Mouse (Mus musculus): ENCODE results near the gene Bmper. TPM values are rescaled to one million over a fixed set of nuclear protein-coding genes. Genes with fewer than 3 reads are reported as not detected.
A peak's percentile ranks its signal among the peaks of the same experiment; 100 is the strongest.

Bmper gene
- polyA plus RNA-seq, 1 experiment from 2014 or later = 5.3 TPM

DNA sequence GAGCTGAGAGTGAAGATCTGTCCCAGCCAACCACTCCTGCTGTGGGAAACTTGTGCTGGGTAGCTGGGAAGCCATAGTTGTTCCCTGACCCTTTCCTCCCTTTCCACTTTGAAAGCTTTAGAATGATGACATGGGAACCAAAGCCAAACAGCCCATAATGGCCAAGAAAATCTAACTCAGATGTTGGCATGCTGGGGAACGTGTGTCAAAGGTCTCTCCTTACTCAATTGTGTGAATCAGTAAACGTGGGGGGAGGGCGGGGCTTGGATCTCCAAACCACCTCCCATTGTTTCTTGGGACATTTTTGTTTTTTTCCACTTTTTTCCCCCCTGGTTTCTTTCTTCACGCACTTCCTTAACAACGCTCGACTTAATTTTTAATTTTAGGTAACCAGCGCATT lies 40.0 kb downstream of the Bmper start:
- no peaks in the 10 kb centered on the region for H3K4me1 ChIP-seq
- no peak for ATAC-seq (ENCODE audit: low FRiP score, low read depth)
- 0 out of 2 replicates have a peak, but pooled peaks cover 4% of the 10 kb centered on the region for H3K9me3 ChIP-seq
- H3K27ac ChIP-seq (replicated peaks) = no peak overlapping the region
- WGBS = 87% methylated on average over 7 of the region's 7 CpGs
- no peak overlapping the region for H3K9ac ChIP-seq (replicated peaks)
- H3K4me2 ChIP-seq (replicated peaks) = no peak overlapping the region
- H3K27me3 ChIP-seq = no peaks in the 10 kb centered on the region
- H3K4me3 ChIP-seq = no peak overlapping the region
- H3K36me3 ChIP-seq = no peaks in the 10 kb centered on the region

- 0 out of 2 replicates have a peak, but pooled peaks cover 4% of the 10 kb centered on the region for H3K9me3 ChIP-seq
- WGBS = 94% methylated on average over 4 of the region's 4 CpGs
- no peak overlapping the region for H3K9ac ChIP-seq (replicated peaks)
- no peaks in the 10 kb centered on the region for H3K27me3 ChIP-seq
- no peaks in the 10 kb centered on the region for H3K36me3 ChIP-seq
- ATAC-seq (ENCODE audit: low FRiP score, low read depth) = no peak
- H3K4me3 ChIP-seq = no peak overlapping the region
- H3K4me2 ChIP-seq (replicated peaks) = no peak overlapping the region
- H3K4me1 ChIP-seq = 0 out of 2 replicates have a peak, but pooled peaks cover 4% of the 10 kb centered on the region
- no peak overlapping the region for H3K27ac ChIP-seq (replicated peaks)
These were observed 41.6 kb downstream of the Bmper start for GRCm38 (mm10) chr9:23264471-23264870.

GRCm38 (mm10) chr9:23268609-23269008 lies 45.7 kb downstream of the Bmper start:
- H3K9ac ChIP-seq (replicated peaks) = no peak overlapping the region
- no peaks in the 10 kb centered on the region for H3K9me3 ChIP-seq
- no peaks in the 10 kb centered on the region for H3K36me3 ChIP-seq
- peak; percentile 30; the same call in 1 of the 2 replicates for ATAC-seq (ENCODE audit: low FRiP score, low read depth)
- no peak overlapping the region for H3K4me3 ChIP-seq
- H3K27ac ChIP-seq (replicated peaks) = no peak overlapping the region
- 0 out of 2 replicates have a peak, but pooled peaks cover 4% of the 10 kb centered on the region for H3K4me1 ChIP-seq
- WGBS = 78% methylated on average over 7 of the region's 7 CpGs
- H3K4me2 ChIP-seq (replicated peaks) = no peak overlapping the region
- H3K27me3 ChIP-seq = no peaks in the 10 kb centered on the region

- no peak for ATAC-seq (ENCODE audit: low FRiP score, low read depth)
- H3K4me2 ChIP-seq (replicated peaks) = no peak overlapping the region
- no peaks in the 10 kb centered on the region for H3K27me3 ChIP-seq
- no peak overlapping the region for H3K9ac ChIP-seq (replicated peaks)
- H3K36me3 ChIP-seq = no peaks in the 10 kb centered on the region
- no peak overlapping the region for H3K27ac ChIP-seq (replicated peaks)
- H3K9me3 ChIP-seq = no peaks in the 10 kb centered on the region
- 73% methylated on average over 2 of the region's 2 CpGs for WGBS
- no peak overlapping the region for H3K4me3 ChIP-seq
- H3K4me1 ChIP-seq = 0 out of 2 replicates have a peak, but pooled peaks cover 4% of the 10 kb centered on the region
These were observed 46.2 kb downstream of the Bmper start for GRCm38 (mm10) chr9:23269087-23269486.

- no peaks in the 10 kb centered on the region for H3K9me3 ChIP-seq
- no peak overlapping the region for H3K9ac ChIP-seq (replicated peaks)
- no peak overlapping the region for H3K4me3 ChIP-seq
- H3K4me2 ChIP-seq (replicated peaks) = no peak overlapping the region
- no peaks in the 10 kb centered on the region for H3K4me1 ChIP-seq
- WGBS = 86% methylated on average over 4 of the region's 4 CpGs
- no peaks in the 10 kb centered on the region for H3K27me3 ChIP-seq
- H3K27ac ChIP-seq (replicated peaks) = no peak overlapping the region
- ATAC-seq (ENCODE audit: low FRiP score, low read depth) = no peak
- no peaks in the 10 kb centered on the region for H3K36me3 ChIP-seq
These were observed 53.4 kb downstream of the Bmper start for GRCm38 (mm10) chr9:23276244-23276643.

GRCm38 (mm10) chr9:23284940-23285460 lies 62.1 kb downstream of the Bmper start:
- Histone ChIP-seq H3K4me1 (no peaks in the 10 kb centered on the region), H3K27me3 (no peaks in the 10 kb centered on the region), H3K9me3 (no peaks in the 10 kb centered on the region), H3K4me3 (no peak overlapping the region), H3K27ac (replicated peaks) (no peak overlapping the region), H3K4me2 (replicated peaks) (no peak overlapping the region), H3K9ac (replicated peaks) (no peak overlapping the region), H3K36me3 (no peaks in the 10 kb centered on the region)
- 89% methylated on average over 4 of the region's 4 CpGs for WGBS
- ATAC-seq (ENCODE audit: low FRiP score, low read depth) = no peak

GRCm38 (mm10) chr9:23293574-23293973 lies 70.7 kb downstream of the Bmper start:
- no peaks in the 10 kb centered on the region for H3K4me1 ChIP-seq
- no peaks in the 10 kb centered on the region for H3K9me3 ChIP-seq
- ATAC-seq (ENCODE audit: low FRiP score, low read depth) = no peak
- no peak overlapping the region for H3K9ac ChIP-seq (replicated peaks)
- no peak overlapping the region for H3K4me3 ChIP-seq
- 89% methylated on average over 3 of the region's 3 CpGs for WGBS
- H3K4me2 ChIP-seq (replicated peaks) = no peak overlapping the region
- H3K36me3 ChIP-seq = no peaks in the 10 kb centered on the region
- no peak overlapping the region for H3K27ac ChIP-seq (replicated peaks)
- no peaks in the 10 kb centered on the region for H3K27me3 ChIP-seq

- Histone ChIP-seq H3K27ac (replicated peaks) (no peak overlapping the region), H3K36me3 (no peaks in the 10 kb centered on the region), H3K27me3 (no peaks in the 10 kb centered on the region), H3K9me3 (no peaks in the 10 kb centered on the region), H3K4me3 (no peak overlapping the region), H3K9ac (replicated peaks) (no peak overlapping the region), H3K4me2 (replicated peaks) (no peak overlapping the region), H3K4me1 (no peaks in the 10 kb centered on the region)
- WGBS = 85% methylated on average over 6 of the region's 6 CpGs
- ATAC-seq (ENCODE audit: low FRiP score, low read depth) = no peak
These were observed 72.7 kb downstream of the Bmper start for GRCm38 (mm10) chr9:23295569-23295968.

DNA sequence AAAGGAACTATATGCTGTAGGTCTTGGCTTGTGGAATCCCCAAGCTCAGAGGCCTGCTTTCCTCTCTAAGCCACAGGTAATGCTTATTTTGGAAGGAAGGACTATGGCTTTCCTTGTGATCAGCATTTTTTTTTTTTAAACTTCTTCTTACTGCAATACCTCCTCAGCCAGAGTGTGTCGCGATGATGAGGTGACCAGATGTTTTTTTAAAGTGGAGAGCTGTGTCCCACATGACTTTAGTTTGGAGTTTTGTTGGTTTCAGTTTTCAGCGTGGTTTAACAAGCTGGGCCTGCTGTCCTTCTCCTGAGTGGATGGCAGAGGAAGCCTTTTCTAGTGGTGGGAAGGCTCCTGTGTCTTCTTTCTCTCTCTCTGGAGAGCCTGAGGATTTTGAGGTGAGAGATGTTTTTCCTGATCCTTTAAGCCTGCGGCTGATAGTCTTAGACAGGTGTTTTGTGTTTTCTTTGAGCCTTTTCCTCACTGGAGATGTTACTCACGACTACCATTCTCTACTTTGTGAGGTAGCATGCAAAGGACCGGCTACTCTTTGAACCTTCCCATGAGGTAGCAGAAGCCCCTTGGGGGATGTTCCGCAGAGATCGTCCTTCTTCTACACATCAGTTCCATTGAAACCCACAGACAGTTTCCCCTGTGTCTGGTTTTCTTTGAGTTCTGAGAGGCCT lies 74.8 kb downstream of the Bmper start:
- Histone ChIP-seq H3K36me3 (no peaks in the 10 kb centered on the region), H3K27ac (replicated peaks) (no peak overlapping the region), H3K4me2 (replicated peaks) (no peak overlapping the region), H3K4me3 (no peak overlapping the region), H3K9me3 (no peaks in the 10 kb centered on the region), H3K27me3 (no peaks in the 10 kb centered on the region), H3K9ac (replicated peaks) (no peak overlapping the region), H3K4me1 (no peaks in the 10 kb centered on the region)
- 87% methylated on average over 8 of the region's 8 CpGs for WGBS
- ATAC-seq (ENCODE audit: low FRiP score, low read depth) = no peak

DNA sequence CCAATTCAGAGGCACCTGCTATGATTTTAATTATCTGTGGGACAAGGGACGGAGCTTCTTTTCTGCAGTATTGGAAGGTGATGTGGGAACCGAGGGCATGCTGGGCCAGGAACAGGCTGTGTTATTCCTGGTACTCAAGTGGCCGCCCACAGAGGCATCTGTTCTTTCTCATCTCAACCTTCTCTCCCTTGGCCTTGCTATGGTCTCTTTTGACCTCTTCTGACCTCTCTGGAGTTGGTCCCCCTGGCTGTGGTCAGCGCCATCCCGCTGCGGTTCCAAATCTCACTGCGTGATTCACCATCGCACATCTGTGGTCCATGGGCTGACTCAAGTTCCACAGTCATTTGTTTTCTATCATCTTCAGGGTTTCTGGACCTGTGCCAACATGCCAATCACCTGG lies 77.5 kb downstream of the Bmper start:
- H3K4me3 ChIP-seq = no peak overlapping the region
- H3K36me3 ChIP-seq = no peaks in the 10 kb centered on the region
- no peak overlapping the region for H3K9ac ChIP-seq (replicated peaks)
- H3K27me3 ChIP-seq = no peaks in the 10 kb centered on the region
- no peak overlapping the region for H3K4me2 ChIP-seq (replicated peaks)
- H3K27ac ChIP-seq (replicated peaks) = no peak overlapping the region
- H3K4me1 ChIP-seq = no peaks in the 10 kb centered on the region
- WGBS = 84% methylated on average over 8 of the region's 8 CpGs
- H3K9me3 ChIP-seq = no peaks in the 10 kb centered on the region
- no peak for ATAC-seq (ENCODE audit: low FRiP score, low read depth)

GRCm38 (mm10) chr9:23305681-23306080 lies 82.8 kb downstream of the Bmper start:
- Histone ChIP-seq H3K36me3 (no peaks in the 10 kb centered on the region), H3K27ac (replicated peaks) (no peak overlapping the region), H3K4me2 (replicated peaks) (no peak overlapping the region), H3K9ac (replicated peaks) (no peak overlapping the region), H3K4me3 (no peak overlapping the region), H3K27me3 (no peaks in the 10 kb centered on the region), H3K9me3 (no peaks in the 10 kb centered on the region), H3K4me1 (no peaks in the 10 kb centered on the region)
- ATAC-seq (ENCODE audit: low FRiP score, low read depth) = no peak
- 84% methylated on average over 4 of the region's 4 CpGs for WGBS

GRCm38 (mm10) chr9:23306226-23306625 lies 83.3 kb downstream of the Bmper start:
- WGBS = 77% methylated on average over 4 of the region's 4 CpGs
- Histone ChIP-seq H3K27ac (replicated peaks) (no peak overlapping the region), H3K4me1 (no peaks in the 10 kb centered on the region), H3K9me3 (no peaks in the 10 kb centered on the region), H3K36me3 (no peaks in the 10 kb centered on the region), H3K4me3 (no peak overlapping the region), H3K4me2 (replicated peaks) (no peak overlapping the region), H3K9ac (replicated peaks) (no peak overlapping the region), H3K27me3 (no peaks in the 10 kb centered on the region)
- ATAC-seq (ENCODE audit: low FRiP score, low read depth) = no peak

DNA sequence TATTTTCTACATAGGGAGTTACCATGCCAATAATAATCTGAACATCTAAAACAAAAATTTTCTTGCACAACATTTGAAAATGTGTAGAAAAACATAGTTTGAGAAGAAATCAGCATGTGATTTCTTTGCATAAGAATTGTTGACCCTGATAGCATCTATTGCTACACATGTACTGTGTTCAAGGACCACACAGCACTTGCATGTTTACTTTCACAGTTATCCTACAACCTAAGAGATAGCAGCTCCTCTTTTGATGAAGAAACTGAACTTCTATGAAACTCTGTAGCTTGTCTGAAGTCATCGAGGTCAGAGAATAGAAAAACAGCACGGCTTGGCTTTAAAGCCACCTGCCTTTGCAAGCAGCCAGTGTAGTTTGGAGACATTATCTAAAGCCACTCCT lies 85.0 kb downstream of the Bmper start:
- Histone ChIP-seq H3K9ac (replicated peaks) (no peak overlapping the region), H3K36me3 (no peaks in the 10 kb centered on the region), H3K27me3 (no peaks in the 10 kb centered on the region), H3K4me2 (replicated peaks) (no peak overlapping the region), H3K9me3 (no peaks in the 10 kb centered on the region), H3K27ac (replicated peaks) (no peak overlapping the region), H3K4me3 (no peak overlapping the region), H3K4me1 (no peaks in the 10 kb centered on the region)
- ATAC-seq (ENCODE audit: low FRiP score, low read depth) = no peak
- 94% methylated on average over 2 of the region's 2 CpGs for WGBS
